Mouse (Mus musculus): ENCODE data around the gene Adprh.
A peak's percentile ranks its signal among the peaks of the same experiment; 100 is the strongest.

The Adprh gene

GRCm38 (mm10) chr16:38439190-38439589 lies 13.3 kb downstream of the Adprh start:
- no peak for DNase-seq

- DNase-seq, result no peak
These were observed 18.2 kb downstream of the Adprh start for GRCm38 (mm10) chr16:38434295-38434795.

- DNase-seq, result no peak
These were observed 19.0 kb downstream of the Adprh start for GRCm38 (mm10) chr16:38433514-38433913.

- no peak for DNase-seq
These were observed 19.7 kb downstream of the Adprh start, which contains the start of gene Pla1a for GRCm38 (mm10) chr16:38432498-38433425. Pla1a (minus strand) TSS chr16:38433145.

GRCm38 (mm10) chr16:38431446-38432185 lies 20.9 kb downstream of the Adprh start:
- no peak for DNase-seq

GRCm38 (mm10) chr16:38425799-38426198 lies 26.7 kb downstream of the Adprh start:
- DNase-seq, result no peak

- DNase-seq, result no peak
These were observed 27.1 kb downstream of the Adprh start for GRCm38 (mm10) chr16:38425374-38425773.

GRCm38 (mm10) chr16:38414953-38415352 lies 37.5 kb downstream of the Adprh start:
- DNase-seq, result no peak

GRCm38 (mm10) chr16:38408416-38408815 lies 44.1 kb downstream of the Adprh start:
- no peak for DNase-seq

GRCm38 (mm10) chr16:38407584-38407983 lies 44.9 kb downstream of the Adprh start:
- no peak for DNase-seq

- no peak for DNase-seq
These were observed 45.8 kb downstream of the Adprh start for GRCm38 (mm10) chr16:38406708-38407107.

GRCm38 (mm10) chr16:38406293-38406692 lies 46.2 kb downstream of the Adprh start:
- no peak for DNase-seq

- no peak for DNase-seq
These were observed 48.9 kb downstream of the Adprh start for GRCm38 (mm10) chr16:38403639-38404038.

GRCm38 (mm10) chr16:38401468-38401867 lies 51.0 kb downstream of the Adprh start:
- DNase-seq, result no peak

GRCm38 (mm10) chr16:38400311-38400960 lies 52.1 kb downstream of the Adprh start:
- DNase-seq, result peak; percentile 3

GRCm38 (mm10) chr16:38399531-38400231 lies 52.8 kb downstream of the Adprh start:
- DNase-seq, result peak; percentile 54

GRCm38 (mm10) chr16:38399076-38399475 lies 53.4 kb downstream of the Adprh start:
- DNase-seq, result no peak

GRCm38 (mm10) chr16:38398266-38398665 lies 54.2 kb downstream of the Adprh start:
- DNase-seq, result no peak

GRCm38 (mm10) chr16:38396155-38396554 lies 56.3 kb downstream of the Adprh start:
- DNase-seq, result peak; percentile 37

GRCm38 (mm10) chr16:38395060-38395730 lies 57.3 kb downstream of the Adprh start:
- no peak for DNase-seq

GRCm38 (mm10) chr16:38394191-38394618 lies 58.3 kb downstream of the Adprh start:
- DNase-seq, result no peak

Measured in right cerebral cortex, postnatal 4 days (tissue).